Mouse (Mus musculus): Measurements from ENCODE around the gene Slc31a1.

GRCm38 (mm10) chr4:62366291-62366690, 5.8 kb downstream of the Slc31a1 start:
- no peak for TF ChIP-seq MAFK (IDR thresholded peaks at IDR 0.05; ENCODE audit: borderline replicate concordance, low read depth, low read length)
- no peak for TF ChIP-seq CHD1 (IDR thresholded peaks at IDR 0.05; ENCODE audit: low read depth, low read length)
